In genomic region chr13:40916321-40917160, GRCm38 (mm10) we compare ENCODE assay signal across 8 mouse cellular contexts. TPM values are rescaled to one million over a fixed set of nuclear protein-coding genes. Genes with fewer than 3 reads are reported as not detected.
DNase-seq lines count a peak whose midpoint lies in the region; ATAC-seq and TF ChIP-seq lines count a peak whose summit lies in the region.

No protein-coding gene starts in this region.

- H3K36me3 ChIP-seq in embryonic facial prominence, embryonic 15.5 days, result no peaks in the 10 kb centered on the region
- no peaks in the 10 kb centered on the region for H3K36me3 ChIP-seq in liver, embryonic 11.5 days (ENCODE audit: control insufficient read depth, insufficient read depth, low read length)

- peak overlapping the region; percentile 96 for H3K4me2 ChIP-seq in embryonic facial prominence, embryonic 15.5 days (replicated peaks)
- H3K4me2 ChIP-seq in liver, embryonic 11.5 days, result peak overlapping the region; percentile 88

- no peak overlapping the region for H3K27ac ChIP-seq in embryonic facial prominence, embryonic 15.5 days (replicated peaks)
- H3K27ac ChIP-seq in liver, embryonic 11.5 days (ENCODE audit: low read depth, low read length), result no peak overlapping the region

- no peak for ATAC-seq in embryonic facial prominence, embryonic 15.5 days (ENCODE audit: insufficient number of reproducible peaks, low FRiP score, low TSS enrichment, low read depth)
- 0 out of 2 replicates have a peak, but pooled peaks have one; percentile 5 for ATAC-seq in liver, embryonic 11.5 days (replicated peaks; ENCODE audit: low FRiP score)
- peak; percentile 56 for ATAC-seq in neutrophil, adult 5-6 weeks (ENCODE audit: extremely low read depth, insufficient number of reproducible peaks, low FRiP score, poor library complexity, severe bottlenecking)

- TF ChIP-seq POLR2A in lung, adult 2 months (IDR thresholded peaks at IDR 0.05; ENCODE audit: borderline replicate concordance, extremely low read depth, low read depth, low read length), result no peak

- H3K9ac ChIP-seq in embryonic facial prominence, embryonic 15.5 days, result no peak overlapping the region
- no peak overlapping the region for H3K9ac ChIP-seq in liver, embryonic 11.5 days (ENCODE audit: low read depth, low read length)

- H3K27me3 ChIP-seq in embryonic facial prominence, embryonic 15.5 days, result peaks cover 7% of the 10 kb centered on the region; the same call in 1 of the 2 replicates
- H3K27me3 ChIP-seq in liver, embryonic 11.5 days (replicated peaks; ENCODE audit: control insufficient read depth, insufficient read depth, low read length), result peaks cover 48% of the 10 kb centered on the region

- H3K4me1 ChIP-seq in lung, adult 2 months (ENCODE audit: control insufficient read depth, insufficient read depth, low read length), result peaks cover 19% of the 10 kb centered on the region
- peaks cover 25% of the 10 kb centered on the region for H3K4me1 ChIP-seq in embryonic facial prominence, embryonic 15.5 days
- H3K4me1 ChIP-seq in liver, embryonic 11.5 days (replicated peaks; ENCODE audit: control insufficient read depth, insufficient read depth, low read length), result peaks cover 10% of the 10 kb centered on the region

- DNase-seq in lung, adult 2 months, result no peak
- DNase-seq in lung, adult 18-20 months, result no peak
- DNase-seq in liver, embryonic 11.5 days (ENCODE audit: low spot score), result no peak
- no peak for DNase-seq in ovary, postnatal 14 days (ENCODE audit: low spot score)
- DNase-seq in frontal cortex, adult 2 months (ENCODE audit: extremely low spot score in 1 of 2, low spot score in 1 of 2), result no peak
- DNase-seq in thymus, adult 18-20 months, result no peak

- WGBS in lung, adult 2 months, result 19% methylated on average over 21 of the region's 21 CpGs
- WGBS in embryonic facial prominence, embryonic 15.5 days, result 8% methylated on average over 21 of the region's 21 CpGs
- WGBS in liver, embryonic 11.5 days, result 16% methylated on average over 21 of the region's 21 CpGs

- H3K9me3 ChIP-seq in embryonic facial prominence, embryonic 15.5 days (replicated peaks), result no peaks in the 10 kb centered on the region
- no peaks in the 10 kb centered on the region for H3K9me3 ChIP-seq in liver, embryonic 11.5 days (ENCODE audit: control insufficient read depth, low read length)

- no peak for TF ChIP-seq CTCF in lung, adult 2 months (IDR thresholded peaks at IDR 0.05; ENCODE audit: insufficient read depth, low read length)

- peak overlapping the region; percentile 13 for H3K4me3 ChIP-seq in lung, adult 2 months (replicated peaks; ENCODE audit: extremely low read depth, low read depth, low read length)
- peak overlapping the region; percentile 48 for H3K4me3 ChIP-seq in embryonic facial prominence, embryonic 15.5 days (replicated peaks)
- peak overlapping the region; percentile 49; the same call in 1 of the 2 replicates for H3K4me3 ChIP-seq in liver, embryonic 11.5 days (ENCODE audit: low read depth, low read length)

RNA-seq across cellular contexts. Expression of gene Gcnt2, which starts 57.0 kb away (rescaled TPM):
- 12.5 and 17.5 TPM in 2 replicates for polyA plus RNA-seq in lung, adult 2 months (2012; rRNA removed)
- polyA plus RNA-seq in embryonic facial prominence, embryonic 15.5 days (2015; fragmentation: Nextera tagmentation; extraction: Ambion mirVana), result 4.4 and 6.0 TPM in 2 replicates
- polyA plus RNA-seq in liver, embryonic 11.5 days (2014; fragmentation: Nextera tagmentation; extraction: Ambion mirVana), result 2.1 and 2.2 TPM in 2 replicates
- 329 and 353 TPM in 2 replicates for total RNA-seq in neutrophil, adult 5-6 weeks (2017)
- polyA plus RNA-seq in frontal cortex, adult 2 months (2012; rRNA removed), result 8.0 and 8.9 TPM in 2 replicates
